Mouse (Mus musculus): ENCODE measurements around the gene Myl6.

- TF ChIP-seq CTCF (IDR thresholded peaks at IDR 0.05; ENCODE audit: low read depth) (no peak), EP300 (IDR thresholded peaks at IDR 0.05; ENCODE audit: low read depth) (no peak; the same call in 1 of the 2 replicates)
These were observed 35.6 kb downstream of the Myl6 start for GRCm38 (mm10) chr10:128458348-128458718.

Data from liver, embryonic 14.5 days (tissue).